Mouse (Mus musculus): ENCODE results near the gene Zc3h7b. TPM values are rescaled to one million over a fixed set of nuclear protein-coding genes. Genes with fewer than 3 reads are reported as not detected.

Zc3h7b gene
- total RNA-seq, 4 experiments from 2014 or later: 66.3 to 109 (median 89.1) TPM

GRCm38 (mm10) chr15:81822631-81823030, 77.8 kb downstream of the Zc3h7b start:
- DNase-seq: no peak

- DNase-seq: no peak
Observed at GRCm38 (mm10) chr15:81824832-81825231, 80.0 kb downstream of the Zc3h7b start.

- no peak for DNase-seq
Observed at GRCm38 (mm10) chr15:81828426-81829207, 83.8 kb downstream of the Zc3h7b start.

GRCm38 (mm10) chr15:81829208-81829580, 84.3 kb downstream of the Zc3h7b start:
- DNase-seq: no peak

- no peak for DNase-seq
Observed at GRCm38 (mm10) chr15:81830530-81830929, 85.7 kb downstream of the Zc3h7b start.

- peak; percentile 90 for DNase-seq
Observed at GRCm38 (mm10) chr15:81831136-81831825, 86.4 kb downstream of the Zc3h7b start.

- DNase-seq: no peak
Observed at GRCm38 (mm10) chr15:81832219-81832618, 87.4 kb downstream of the Zc3h7b start.

GRCm38 (mm10) chr15:81833481-81833880, 88.6 kb downstream of the Zc3h7b start:
- DNase-seq: no peak

- no peak for DNase-seq
Observed at GRCm38 (mm10) chr15:81834171-81834841, 89.4 kb downstream of the Zc3h7b start.

GRCm38 (mm10) chr15:81835007-81835880, 90.4 kb downstream of the Zc3h7b start:
- DNase-seq: no peak

GRCm38 (mm10) chr15:81836124-81836821, 91.4 kb downstream of the Zc3h7b start:
- peak; percentile 88 for DNase-seq

GRCm38 (mm10) chr15:81836966-81837920, 92.4 kb downstream of the Zc3h7b start:
- no peak for DNase-seq

- no peak for DNase-seq
Observed at GRCm38 (mm10) chr15:81838554-81839235, 93.8 kb downstream of the Zc3h7b start.

GRCm38 (mm10) chr15:81839634-81840033, 94.8 kb downstream of the Zc3h7b start:
- peak; percentile 87 for DNase-seq

- DNase-seq: no peak
Observed at GRCm38 (mm10) chr15:81840306-81840705, 95.4 kb downstream of the Zc3h7b start.

GRCm38 (mm10) chr15:81842275-81842674, 97.4 kb downstream of the Zc3h7b start:
- no peak for DNase-seq

GRCm38 (mm10) chr15:81845033-81845625, 100.3 kb downstream of the Zc3h7b start:
- no peak for DNase-seq

- peak; percentile 93 for DNase-seq
Observed at GRCm38 (mm10) chr15:81845724-81846123, 100.9 kb downstream of the Zc3h7b start.

Measured in adrenal gland, adult 8-10 months (tissue).